Mouse (Mus musculus): ENCODE measurements at regions not wholly inside any gene's neighbourhood (a gene's known extent, or its start where the extent isn't known, plus 50 kb on each side); places are given as distances from the start of the nearest gene placed in this dataset.

DNA sequence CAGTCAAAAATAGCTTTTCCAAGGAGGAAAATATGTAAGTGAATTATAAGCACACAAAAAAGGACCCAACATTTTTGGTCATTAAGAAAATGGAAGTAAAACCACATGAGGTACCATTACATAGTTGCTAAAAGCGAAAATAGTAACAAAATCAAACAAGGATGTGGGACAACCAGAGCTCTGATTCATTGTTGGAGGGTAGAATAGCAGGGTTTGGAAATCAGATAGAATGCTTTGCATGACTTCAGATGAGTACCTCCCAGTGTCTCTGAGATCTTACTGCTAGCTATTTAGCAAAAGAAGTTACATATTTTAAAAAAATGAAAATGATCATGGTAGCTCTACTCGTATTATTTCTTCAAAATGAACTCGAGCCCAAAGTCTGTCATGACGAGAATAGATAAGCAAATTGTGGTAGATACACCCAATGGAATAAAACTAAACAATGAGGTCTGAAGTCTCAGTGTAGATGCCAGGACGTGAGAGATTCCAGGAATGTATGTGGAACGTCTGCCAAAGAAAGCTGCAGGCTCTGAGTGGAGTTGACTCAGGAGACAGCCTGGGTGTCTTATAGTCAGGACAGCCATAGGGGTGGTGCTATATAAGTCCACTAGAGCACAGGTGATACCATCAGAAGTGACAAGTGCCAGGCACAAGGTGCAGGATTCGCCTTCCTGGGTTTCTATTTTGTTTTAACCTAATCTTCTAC is 113.2 kb upstream of the Pbx1 start:
- TF ChIP-seq CTCF (IDR thresholded peaks at IDR 0.05; ENCODE audit: extremely low read depth, insufficient read length, insufficient replicate concordance, low read depth, low read length), result no peak
- no peak for TF ChIP-seq POLR2A (IDR thresholded peaks at IDR 0.05; ENCODE audit: low read depth, low read length)
